Mouse (Mus musculus): ENCODE data around the gene Kcnq1. TPM values are rescaled to one million over a fixed set of nuclear protein-coding genes. Genes with fewer than 3 reads are reported as not detected.

The Kcnq1 gene
- polyA plus RNA-seq, 1 experiment = 26.7 TPM

- DNase-seq = no peak
- WGBS = 91% methylated on average over 3 of the region's 3 CpGs
- no peak for TF ChIP-seq POLR2A (IDR thresholded peaks at IDR 0.05; ENCODE audit: borderline replicate concordance, extremely low read depth, low read depth, low read length)
- TF ChIP-seq CTCF (IDR thresholded peaks at IDR 0.05; ENCODE audit: insufficient read depth, low read length) = no peak
Measured at GRCm38 (mm10) chr7:143187181-143187580, 81.0 kb downstream of the Kcnq1 start.

GRCm38 (mm10) chr7:143188589-143188988 lies 82.4 kb downstream of the Kcnq1 start:
- WGBS = 70% methylated on average over 2 of the region's 2 CpGs
- no peak overlapping the region for H3K4me3 ChIP-seq (replicated peaks; ENCODE audit: extremely low read depth, low read depth, low read length)
- H3K4me1 ChIP-seq (ENCODE audit: control insufficient read depth, insufficient read depth, low read length) = no peaks in the 10 kb centered on the region
- TF ChIP-seq CTCF (IDR thresholded peaks at IDR 0.05; ENCODE audit: insufficient read depth, low read length) (no peak), POLR2A (IDR thresholded peaks at IDR 0.05; ENCODE audit: borderline replicate concordance, extremely low read depth, low read depth, low read length) (no peak)
- no peak for DNase-seq

More at GRCm38 (mm10) chr7:143187181-143187580, 81.0 kb downstream of the Kcnq1 start:
- Histone ChIP-seq H3K4me3 (replicated peaks; ENCODE audit: extremely low read depth, low read depth, low read length) (no peak overlapping the region), H3K4me1 (ENCODE audit: control insufficient read depth, insufficient read depth, low read length) (no peaks in the 10 kb centered on the region)

- Histone ChIP-seq H3K4me1 (ENCODE audit: control insufficient read depth, insufficient read depth, low read length) (no peaks in the 10 kb centered on the region), H3K4me3 (replicated peaks; ENCODE audit: extremely low read depth, low read depth, low read length) (no peak overlapping the region)
- WGBS = 90% methylated on average over 3 of the region's 3 CpGs
- peak; percentile 2 for DNase-seq
- TF ChIP-seq POLR2A (IDR thresholded peaks at IDR 0.05; ENCODE audit: borderline replicate concordance, extremely low read depth, low read depth, low read length) (no peak), CTCF (IDR thresholded peaks at IDR 0.05; ENCODE audit: insufficient read depth, low read length) (no peak)
Measured at GRCm38 (mm10) chr7:143189965-143190722, 84.0 kb downstream of the Kcnq1 start.

- H3K4me3 ChIP-seq (replicated peaks; ENCODE audit: extremely low read depth, low read depth, low read length) = no peak overlapping the region
- TF ChIP-seq CTCF (IDR thresholded peaks at IDR 0.05; ENCODE audit: insufficient read depth, low read length) (no peak), POLR2A (IDR thresholded peaks at IDR 0.05; ENCODE audit: borderline replicate concordance, extremely low read depth, low read depth, low read length) (no peak)
- H3K4me1 ChIP-seq (ENCODE audit: control insufficient read depth, insufficient read depth, low read length) = no peaks in the 10 kb centered on the region
- DNase-seq = no peak
- 87% methylated on average over 5 of the region's 5 CpGs for WGBS
Measured at GRCm38 (mm10) chr7:143190911-143191310, 84.7 kb downstream of the Kcnq1 start.

GRCm38 (mm10) chr7:143192392-143192791 lies 86.2 kb downstream of the Kcnq1 start:
- H3K4me1 ChIP-seq (ENCODE audit: control insufficient read depth, insufficient read depth, low read length) = no peaks in the 10 kb centered on the region
- no peak for TF ChIP-seq CTCF (IDR thresholded peaks at IDR 0.05; ENCODE audit: insufficient read depth, low read length)
- TF ChIP-seq POLR2A (IDR thresholded peaks at IDR 0.05; ENCODE audit: borderline replicate concordance, extremely low read depth, low read depth, low read length) = no peak
- 85% methylated on average over 7 of the region's 7 CpGs for WGBS
- DNase-seq = no peak
- no peak overlapping the region for H3K4me3 ChIP-seq (replicated peaks; ENCODE audit: extremely low read depth, low read depth, low read length)

GRCm38 (mm10) chr7:143194064-143194463 lies 87.9 kb downstream of the Kcnq1 start:
- DNase-seq = no peak
- Histone ChIP-seq H3K4me1 (ENCODE audit: control insufficient read depth, insufficient read depth, low read length) (no peaks in the 10 kb centered on the region), H3K4me3 (replicated peaks; ENCODE audit: extremely low read depth, low read depth, low read length) (no peak overlapping the region)
- no peak for TF ChIP-seq CTCF (IDR thresholded peaks at IDR 0.05; ENCODE audit: insufficient read depth, low read length)
- TF ChIP-seq POLR2A (IDR thresholded peaks at IDR 0.05; ENCODE audit: borderline replicate concordance, extremely low read depth, low read depth, low read length) = no peak
- 90% methylated on average over 7 of the region's 7 CpGs for WGBS

- no peaks in the 10 kb centered on the region for H3K4me1 ChIP-seq (ENCODE audit: control insufficient read depth, insufficient read depth, low read length)
- TF ChIP-seq POLR2A (IDR thresholded peaks at IDR 0.05; ENCODE audit: borderline replicate concordance, extremely low read depth, low read depth, low read length) (no peak), CTCF (IDR thresholded peaks at IDR 0.05; ENCODE audit: insufficient read depth, low read length) (no peak)
- WGBS = 72% methylated on average over 15 of the region's 15 CpGs
- H3K4me3 ChIP-seq (replicated peaks; ENCODE audit: extremely low read depth, low read depth, low read length) = no peak overlapping the region
- no peak for DNase-seq
Measured at GRCm38 (mm10) chr7:143197951-143198440, 91.8 kb downstream of the Kcnq1 start.

- H3K4me3 ChIP-seq (replicated peaks; ENCODE audit: extremely low read depth, low read depth, low read length) = no peak overlapping the region
- 64% methylated on average over 7 of the region's 7 CpGs for WGBS
- no peaks in the 10 kb centered on the region for H3K4me1 ChIP-seq (ENCODE audit: control insufficient read depth, insufficient read depth, low read length)
- TF ChIP-seq CTCF (IDR thresholded peaks at IDR 0.05; ENCODE audit: insufficient read depth, low read length) (no peak), POLR2A (IDR thresholded peaks at IDR 0.05; ENCODE audit: borderline replicate concordance, extremely low read depth, low read depth, low read length) (no peak)
- no peak for DNase-seq
Measured at GRCm38 (mm10) chr7:143198443-143198842, 92.3 kb downstream of the Kcnq1 start.

- DNase-seq = no peak
- no peak for TF ChIP-seq POLR2A (IDR thresholded peaks at IDR 0.05; ENCODE audit: borderline replicate concordance, extremely low read depth, low read depth, low read length)
- TF ChIP-seq CTCF (IDR thresholded peaks at IDR 0.05; ENCODE audit: insufficient read depth, low read length) = no peak
- 75% methylated on average over 2 of the region's 2 CpGs for WGBS
Measured at GRCm38 (mm10) chr7:143201255-143201654, 95.1 kb downstream of the Kcnq1 start.

GRCm38 (mm10) chr7:143203897-143204296 lies 97.7 kb downstream of the Kcnq1 start:
- 96% methylated on average over 6 of the region's 6 CpGs for WGBS
- TF ChIP-seq POLR2A (IDR thresholded peaks at IDR 0.05; ENCODE audit: borderline replicate concordance, extremely low read depth, low read depth, low read length) = no peak
- no peak for TF ChIP-seq CTCF (IDR thresholded peaks at IDR 0.05; ENCODE audit: insufficient read depth, low read length)
- DNase-seq = no peak
- Histone ChIP-seq H3K4me3 (replicated peaks; ENCODE audit: extremely low read depth, low read depth, low read length) (no peak overlapping the region), H3K4me1 (ENCODE audit: control insufficient read depth, insufficient read depth, low read length) (no peaks in the 10 kb centered on the region)

More at GRCm38 (mm10) chr7:143201255-143201654, 95.1 kb downstream of the Kcnq1 start:
- Histone ChIP-seq H3K4me3 (replicated peaks; ENCODE audit: extremely low read depth, low read depth, low read length) (no peak overlapping the region), H3K4me1 (ENCODE audit: control insufficient read depth, insufficient read depth, low read length) (no peaks in the 10 kb centered on the region)
